Mouse (Mus musculus): ENCODE results near the gene Kcnq2. TPM values are rescaled to one million over a fixed set of nuclear protein-coding genes. Genes with fewer than 3 reads are reported as not detected.

Gene Kcnq2
- total and polyA plus RNA-seq, 3 experiments: 0.04 TPM; not detected in 2

GRCm38 (mm10) chr2:181147546-181148317, 12.6 kb upstream of the Kcnq2 start:
- Histone ChIP-seq H3K9me3 (replicated peaks; ENCODE audit: low read length) (no peaks in the 10 kb centered on the region), H3K36me3 (replicated peaks in 1 of 2; ENCODE audit: control insufficient read depth in 1 of 2, insufficient read depth in 1 of 2, low read length in 1 of 2) (no peaks in the 10 kb centered on the region), H3K4me3 (replicated peaks in 1 of 3; ENCODE audit: low read depth in 2 of 3, low read length in 2 of 3, poor library complexity in 1 of 3) (peak overlapping the region; percentile 21 to 79 (median 33)), H3K27ac (ENCODE audit: insufficient read depth, low read depth) (no peak overlapping the region), H3K4me2 (ENCODE audit: insufficient read depth, low read depth, poor library complexity, severe bottlenecking) (peak overlapping the region; percentile 92), H3K9ac (ENCODE audit: insufficient read depth, low read depth) (no peak overlapping the region), H3K4me1 (ENCODE audit: control insufficient read depth in 1 of 2, insufficient read depth in 2 of 2) (peaks cover 2 to 9% of the 10 kb centered on the region in 2 experiments; a peak in 3 of 4 replicates), H3K79me2 (replicated peaks; ENCODE audit: control insufficient read depth, extremely low read depth, insufficient read depth, poor library complexity, severe bottlenecking) (no peaks in the 10 kb centered on the region), H3K27me3 (replicated peaks) (peaks cover 95% of the 10 kb centered on the region)
- TF ChIP-seq JUND (conservative IDR thresholded peaks at IDR 0.05; ENCODE audit: low read depth, low read length) (no peak), MAX (IDR thresholded peaks at IDR 0.05; ENCODE audit: low read length) (no peak), ZC3H11A (IDR thresholded peaks at IDR 0.05; ENCODE audit: low read depth, low read length) (no peak), POLR2AphosphoS2 (IDR thresholded peaks at IDR 0.05; ENCODE audit: low read depth, low read length) (no peak), NRF1 (IDR thresholded peaks at IDR 0.05; ENCODE audit: low read depth, low read length) (no peak), GABPA (IDR thresholded peaks at IDR 0.05; ENCODE audit: insufficient replicate concordance, low read depth, low read length) (no peak), RAD21 (IDR thresholded peaks at IDR 0.05; ENCODE audit: low read depth, low read length) (no peak), SMC3 (IDR thresholded peaks at IDR 0.05; ENCODE audit: low read depth, low read length) (no peak), TCF12 (IDR thresholded peaks at IDR 0.05; ENCODE audit: low read depth, low read length) (no peak), ELF1 (IDR thresholded peaks at IDR 0.05; ENCODE audit: low read depth, low read length) (no peak)
- in situ Hi-C loops (cut with MboI; ENCODE audit: low pct_ligation_motif_present, low pct_unique_long_range_greater_than_20kb, low sequenced_read_pairs) (no loop called here), dilution Hi-C loops (cut with MboI; ENCODE audit: extremely low pct_ligation_motif_present, extremely low pct_unique_long_range_greater_than_20kb, low sequenced_read_pairs) (no loop called here)
- DNase-seq (ENCODE audit: extremely low read depth): peak; percentile 20

DNA sequence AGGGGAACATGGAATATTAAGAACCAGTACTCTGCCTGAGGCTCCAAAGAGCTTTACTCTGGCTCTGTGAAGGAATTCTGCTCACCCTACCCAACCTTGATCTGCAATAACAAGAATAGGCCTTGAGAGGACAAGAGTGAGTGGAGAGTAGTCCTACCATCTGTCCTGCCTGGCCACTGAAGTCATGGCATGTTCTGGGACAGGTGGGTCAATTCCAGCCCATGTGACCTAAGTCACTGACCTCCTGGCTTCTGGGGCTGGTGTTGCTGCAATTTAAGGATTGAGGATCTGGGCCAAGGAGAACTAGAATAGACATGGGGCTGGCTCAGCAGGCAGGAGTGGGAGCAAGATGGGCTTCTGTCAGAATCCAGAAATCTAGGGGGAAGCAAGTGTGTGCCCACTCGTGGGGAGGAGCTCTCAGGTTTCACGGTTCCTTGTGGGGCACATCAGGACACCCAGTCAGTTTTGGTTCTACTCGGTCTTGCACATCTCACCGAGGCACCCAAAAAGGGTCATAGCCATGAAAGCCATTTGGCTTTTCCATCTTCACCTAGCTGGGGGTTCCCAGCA, 12.0 kb upstream of the Kcnq2 start:
- Histone ChIP-seq H3K9me3 (replicated peaks; ENCODE audit: low read length) (no peaks in the 10 kb centered on the region), H3K9ac (ENCODE audit: insufficient read depth, low read depth) (no peak overlapping the region), H3K36me3 (replicated peaks in 1 of 2; ENCODE audit: control insufficient read depth in 1 of 2, insufficient read depth in 1 of 2, low read length in 1 of 2) (no peaks in the 10 kb centered on the region), H3K27ac (ENCODE audit: insufficient read depth, low read depth) (no peak overlapping the region), H3K79me2 (replicated peaks; ENCODE audit: control insufficient read depth, extremely low read depth, insufficient read depth, poor library complexity, severe bottlenecking) (no peaks in the 10 kb centered on the region), H3K4me3 (replicated peaks in 1 of 3; ENCODE audit: low read depth in 2 of 3, low read length in 2 of 3, poor library complexity in 1 of 3) (no peak overlapping the region), H3K4me1 (ENCODE audit: control insufficient read depth in 1 of 2, insufficient read depth in 2 of 2) (peaks cover 2 to 9% of the 10 kb centered on the region in 2 experiments; a peak in 3 of 4 replicates), H3K4me2 (ENCODE audit: insufficient read depth, low read depth, poor library complexity, severe bottlenecking) (peak overlapping the region; percentile 92; the same call in 1 of the 2 replicates), H3K27me3 (replicated peaks) (peaks cover 95% of the 10 kb centered on the region)
- no peak for TF ChIP-seq IRF4 (IDR thresholded peaks at IDR 0.05; ENCODE audit: low read depth, low read length)
- dilution Hi-C loops (cut with MboI; ENCODE audit: extremely low pct_ligation_motif_present, extremely low pct_unique_long_range_greater_than_20kb, low sequenced_read_pairs): no loop called here
- DNase-seq (ENCODE audit: extremely low read depth): no peak
- in situ Hi-C loops (cut with MboI; ENCODE audit: low pct_ligation_motif_present, low pct_unique_long_range_greater_than_20kb, low sequenced_read_pairs): no loop called here

DNA sequence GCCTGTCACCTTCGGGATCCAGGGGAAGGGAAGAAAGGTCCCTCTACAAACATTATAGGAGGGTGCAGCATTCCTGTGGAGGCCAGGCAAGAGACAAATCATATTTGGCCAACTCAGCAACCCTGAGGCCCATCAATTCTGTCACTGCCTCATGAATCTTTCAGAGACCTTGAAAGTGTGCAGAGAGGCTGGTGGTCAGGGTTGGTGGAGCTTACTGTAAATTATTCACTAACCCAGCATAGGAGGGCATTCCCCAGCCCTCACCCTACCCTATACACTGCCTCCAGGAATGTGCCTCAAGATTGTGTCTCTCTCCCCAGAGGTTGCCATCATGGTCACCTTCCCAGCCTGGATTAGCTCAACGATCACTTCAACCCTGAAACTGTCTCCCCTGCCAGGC, 9.6 kb upstream of the Kcnq2 start:
- TF ChIP-seq ZNF384 (IDR thresholded peaks at IDR 0.05; ENCODE audit: low read depth, low read length) (no peak), MYC (IDR thresholded peaks at IDR 0.05; ENCODE audit: low read depth, low read length) (no peak), SIN3A (IDR thresholded peaks at IDR 0.05; ENCODE audit: low read length) (no peak), CTCF (conservative IDR thresholded peaks at IDR 0.05 in 1 of 2, IDR thresholded peaks at IDR 0.05 in 1 of 2; ENCODE audit: low read depth in 2 of 2, low read length in 2 of 2) (no peak)
- dilution Hi-C loops (cut with MboI; ENCODE audit: extremely low pct_ligation_motif_present, extremely low pct_unique_long_range_greater_than_20kb, low sequenced_read_pairs) (no loop called here), in situ Hi-C loops (cut with MboI; ENCODE audit: low pct_ligation_motif_present, low pct_unique_long_range_greater_than_20kb, low sequenced_read_pairs) (no loop called here)
- Histone ChIP-seq H3K4me1 (ENCODE audit: control insufficient read depth in 1 of 2, insufficient read depth in 2 of 2) (peaks cover 1 to 9% of the 10 kb centered on the region in 2 experiments; a peak in 3 of 4 replicates), H3K27ac (ENCODE audit: insufficient read depth, low read depth) (no peak overlapping the region), H3K36me3 (replicated peaks in 1 of 2; ENCODE audit: control insufficient read depth in 1 of 2, insufficient read depth in 1 of 2, low read length in 1 of 2) (no peaks in the 10 kb centered on the region), H3K27me3 (replicated peaks) (peaks cover 95% of the 10 kb centered on the region), H3K4me2 (ENCODE audit: insufficient read depth, low read depth, poor library complexity, severe bottlenecking) (no peak overlapping the region), H3K4me3 (replicated peaks in 1 of 3; ENCODE audit: low read depth in 2 of 3, low read length in 2 of 3, poor library complexity in 1 of 3) (no peak overlapping the region), H3K79me2 (replicated peaks; ENCODE audit: control insufficient read depth, extremely low read depth, insufficient read depth, poor library complexity, severe bottlenecking) (no peaks in the 10 kb centered on the region), H3K9ac (ENCODE audit: insufficient read depth, low read depth) (no peak overlapping the region), H3K9me3 (replicated peaks; ENCODE audit: low read length) (no peaks in the 10 kb centered on the region)
- DNase-seq (ENCODE audit: extremely low read depth): no peak

Measured in CH12.LX (cell line).